Mouse (Mus musculus): Measurements from ENCODE around the gene Jph3.

DNA sequence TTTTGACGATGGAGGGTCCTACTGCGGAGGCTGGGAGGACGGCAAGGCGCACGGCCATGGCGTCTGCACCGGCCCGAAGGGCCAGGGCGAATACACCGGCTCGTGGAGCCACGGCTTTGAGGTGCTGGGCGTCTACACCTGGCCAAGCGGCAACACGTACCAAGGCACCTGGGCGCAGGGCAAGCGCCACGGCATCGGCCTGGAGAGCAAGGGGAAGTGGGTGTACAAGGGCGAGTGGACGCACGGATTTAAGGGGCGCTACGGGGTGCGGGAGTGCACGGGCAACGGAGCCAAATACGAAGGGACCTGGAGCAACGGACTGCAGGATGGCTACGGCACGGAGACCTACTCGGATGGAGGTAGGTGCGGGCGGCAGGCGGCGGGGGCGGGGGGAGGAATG lies 1.2 kb downstream of the Jph3 start:
- no peak for TF ChIP-seq CTCF (IDR thresholded peaks at IDR 0.05; ENCODE audit: borderline replicate concordance, insufficient read depth, low read length)
- no peak for TF ChIP-seq POLR2A (IDR thresholded peaks at IDR 0.05; ENCODE audit: low read depth, low read length)
